In the genomic region with DNA sequence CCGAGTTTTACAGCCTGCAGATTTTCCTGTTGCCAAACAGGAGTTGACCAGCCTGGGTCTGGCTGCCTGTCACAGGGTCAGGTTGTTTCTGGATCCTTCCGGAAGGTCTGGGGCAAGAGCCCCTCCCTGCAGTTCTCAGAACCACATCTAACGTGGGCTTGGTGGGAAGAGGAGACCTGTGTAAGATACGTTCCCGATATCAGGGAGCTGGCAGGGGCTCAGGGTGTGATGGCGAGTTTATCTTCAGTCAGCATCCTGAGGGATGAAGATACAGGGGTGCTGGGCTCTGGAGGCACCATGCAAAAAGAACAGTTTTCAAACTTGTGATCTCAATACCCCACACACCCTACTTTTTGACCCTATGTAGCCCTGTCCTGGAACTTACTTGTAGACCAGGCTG, we compare ENCODE assay signal across 20 mouse cellular contexts. TPM values are rescaled to one million over a fixed set of nuclear protein-coding genes. Genes with fewer than 3 reads are reported as not detected.
DNase-seq lines count a peak whose midpoint lies in the region; ATAC-seq and TF ChIP-seq lines count a peak whose summit lies in the region.
"Had no signal": no experiment of that assay in that cellular context is flagged by ENCODE, and none has a peak within 500 bp of the region (broad histone marks: within the 10 kb centered on the region; RNA-seq: fewer than 3 reads in every experiment).

No protein-coding gene starts in this region.

- no peaks in the 10 kb centered on the region for H3K27me3 ChIP-seq in liver, embryonic 12.5 days (replicated peaks)
- H3K27me3 ChIP-seq: heart, embryonic 15.5 days; hindbrain, embryonic 15.5 days; limb, embryonic 15.5 days had no signal

- no peaks in the 10 kb centered on the region for H3K9me3 ChIP-seq in liver, embryonic 12.5 days (replicated peaks)
- H3K9me3 ChIP-seq: heart, embryonic 15.5 days; hindbrain, embryonic 15.5 days; limb, embryonic 15.5 days had no signal

- intact Hi-C loops in left cerebral cortex, adult 2 months (cut with DNase I): no loop called here

- H3K36me3 ChIP-seq in liver, embryonic 12.5 days: peaks cover 53% of the 10 kb centered on the region
- H3K36me3 ChIP-seq: hindbrain, embryonic 15.5 days had no signal

- peak overlapping the region; percentile 16; the same call in 1 of the 2 replicates for H3K27ac ChIP-seq in left cerebral cortex, adult 2 months
- H3K27ac ChIP-seq in liver, embryonic 12.5 days: peak overlapping the region; percentile 87
- H3K27ac ChIP-seq: heart, embryonic 15.5 days; limb, embryonic 15.5 days had no signal

- peak; percentile 86 for ATAC-seq in liver, embryonic 12.5 days
- 0 out of 2 replicates have a peak, but pooled peaks have one; percentile 20 for ATAC-seq in megakaryocyte-erythroid progenitor cell, adult 5-6 weeks (replicated peaks; ENCODE audit: low FRiP score, low TSS enrichment, poor library complexity, severe bottlenecking)
- ATAC-seq: forebrain, postnatal 0 days had no signal

- DNase-seq in left cerebral cortex, adult 2 months (ENCODE audit: extremely low spot score in 1 of 2, low spot score in 2 of 2): no peak
- DNase-seq in left cerebral cortex, adult 9 months (ENCODE audit: low spot score in 2 of 2): no peak
- peak; percentile 66 for DNase-seq in c-Kit-positive CD71-positive TER-119-positive erythroid progenitor cells, embryonic 14.5 days (ENCODE audit: low spot score)
- no peak for DNase-seq in thymus, postnatal 0 days (ENCODE audit: low spot score)
- DNase-seq in right cerebral cortex, postnatal 14 days: no peak
- DNase-seq: adrenal gland, postnatal 10 days; cerebellum, adult 9-10 months; forebrain, postnatal 0 days; heart, postnatal 36 days; kidney, adult 2 months; kidney, postnatal 10 days; layer of hippocampus, postnatal 36 days; lung, postnatal 4 days; thymus, postnatal 14 days had no signal

- no peak for TF ChIP-seq CTCF in left cerebral cortex, adult 2 months (IDR thresholded peaks at IDR 0.05)

- no peak overlapping the region for H3K4me3 ChIP-seq in left cerebral cortex, adult 2 months
- H3K4me3 ChIP-seq in liver, embryonic 12.5 days: peak overlapping the region; percentile 29
- H3K4me3 ChIP-seq: heart, embryonic 15.5 days; hindbrain, embryonic 15.5 days; limb, embryonic 15.5 days had no signal

- peaks cover 72% of the 10 kb centered on the region for H3K4me1 ChIP-seq in liver, embryonic 12.5 days

- H3K9ac ChIP-seq in liver, embryonic 12.5 days: peak overlapping the region; percentile 62
- H3K9ac ChIP-seq: forebrain, postnatal 0 days; heart, embryonic 15.5 days; hindbrain, embryonic 15.5 days; limb, embryonic 15.5 days had no signal

- 17% methylated on average over 6 of the region's 6 CpGs for WGBS in liver, embryonic 12.5 days (ENCODE audit: insufficient replicate concordance)

- H3K4me2 ChIP-seq in liver, embryonic 12.5 days: peak overlapping the region; percentile 74
- H3K4me2 ChIP-seq: heart, embryonic 15.5 days; hindbrain, embryonic 15.5 days; limb, embryonic 15.5 days; midbrain, embryonic 11.5 days had no signal

RNA-seq across cellular contexts. Expression of a gene that starts 5.4 kb away (rescaled TPM):
- 10 to 100 TPM; 28.8 to 29.2 TPM for total RNA-seq in left cerebral cortex, adult 2 months (2021)
- 2.0 and 2.1 TPM in 2 replicates for polyA plus RNA-seq in liver, embryonic 12.5 days (2016; fragmentation: Nextera tagmentation; extraction: Ambion mirVana)
- total RNA-seq in megakaryocyte-erythroid progenitor cell, adult 5-6 weeks (2014; fragmentation: Nextera tagmentation): 7.6 and 9.7 TPM in 2 replicates
- 1.7 and 2.0 TPM in 2 replicates for total RNA-seq in megakaryocyte-erythroid progenitor cell, adult 5-6 weeks (2017)
- polyA plus RNA-seq in thymus, postnatal 0 days (2015; fragmentation: Nextera tagmentation; extraction: Ambion mirVana): 2.3 and 3.0 TPM in 2 replicates

RNA-seq across cellular contexts. Expression of a gene that starts 30.3 kb away (rescaled TPM):
- total RNA-seq in left cerebral cortex, adult 2 months (2021): 1 to 10 TPM; 2.1 to 3.1 TPM
- 21.6 and 25.2 TPM in 2 replicates for polyA plus RNA-seq in liver, embryonic 12.5 days (2016; fragmentation: Nextera tagmentation; extraction: Ambion mirVana)
- 24.5 and 35.1 TPM in 2 replicates for total RNA-seq in megakaryocyte-erythroid progenitor cell, adult 5-6 weeks (2014; fragmentation: Nextera tagmentation)
- total RNA-seq in megakaryocyte-erythroid progenitor cell, adult 5-6 weeks (2017): 41.1 and 80.3 TPM in 2 replicates
- polyA plus RNA-seq in thymus, postnatal 0 days (2015; fragmentation: Nextera tagmentation; extraction: Ambion mirVana): 201 and 234 TPM in 2 replicates

Comparison
In these comparisons a context has a peak if more than half of its experiments do, and no peak if none do; other contexts are left out.
1. RNA of a gene that starts 30.3 kb away (total RNA-seq): 24.5 to 80.3 TPM in megakaryocyte-erythroid progenitor cell, adult 5-6 weeks; 2.1 to 3.1 TPM in left cerebral cortex, adult 2 months; every median in the first group is over 4 times any median in the second.